Mouse (Mus musculus) hindbrain, embryonic 10.5 days (tissue): ENCODE measurements around the gene Retreg3. TPM values are rescaled to one million over a fixed set of nuclear protein-coding genes. Genes with fewer than 3 reads are reported as not detected.

Experiments
- DNase-seq: peaks from one replicate; pipeline ENCODE4 v3.0.0-alpha.2; 2017; ENCODE audit warnings: low spot score
- H3K27ac ChIP-seq: fragments of 300-500 bp; sonication (generic); 2 replicates; pipeline ENCODE4 v1.5.1; 2016; ENCODE audit warnings: mild to moderate bottlenecking, moderate library complexity
- H3K27me3 ChIP-seq: fragments of 300-500 bp; sonication (generic); 2 replicates; pipeline ENCODE4 v1.6.1; 2016; ENCODE audit warnings: mild to moderate bottlenecking; ENCODE audit not compliant: poor library complexity, insufficient read depth, severe bottlenecking
- H3K36me3 ChIP-seq: fragments of 300-500 bp; sonication (generic); 2 replicates; pipeline ENCODE4 v1.6.1; 2016; ENCODE audit warnings: mild to moderate bottlenecking, moderate library complexity
- H3K4me1 ChIP-seq: fragments of 300-500 bp; sonication (generic); replicated peaks from 2 replicates; pipeline ENCODE4 v1.6.1; 2016; ENCODE audit warnings: mild to moderate bottlenecking
- H3K4me3 ChIP-seq: fragments of 300-500 bp; sonication (generic); 2 replicates; pipeline ENCODE4 v1.5.1; 2016; ENCODE audit warnings: mild to moderate bottlenecking, moderate library complexity
- H3K9me3 ChIP-seq: fragments of 300-500 bp; sonication (generic); 2 replicates; pipeline ENCODE4 v1.6.1; 2016; ENCODE audit warnings: mild to moderate bottlenecking, moderate library complexity
- WGBS: fragments of 180-500 bp; shearing (Covaris S2); methylation state at CpG from one replicate; pipeline ENCODE4 v1.1.7; 2016; 5-methylcytosine and 5-hydroxymethylcytosine counted together
- polyA plus RNA-seq: library from polyadenylated mRNA; unstranded; fragments of >200 nt; fragmentation: Nextera tagmentation; extraction: Ambion mirVana; gene quantifications from 2 replicates; pipeline ENCODE4 v1.2.1, GENCODE M21; 2016

Retreg3 gene
- polyA plus RNA-seq, result 17.8 and 21.2 TPM in 2 replicates

DNA sequence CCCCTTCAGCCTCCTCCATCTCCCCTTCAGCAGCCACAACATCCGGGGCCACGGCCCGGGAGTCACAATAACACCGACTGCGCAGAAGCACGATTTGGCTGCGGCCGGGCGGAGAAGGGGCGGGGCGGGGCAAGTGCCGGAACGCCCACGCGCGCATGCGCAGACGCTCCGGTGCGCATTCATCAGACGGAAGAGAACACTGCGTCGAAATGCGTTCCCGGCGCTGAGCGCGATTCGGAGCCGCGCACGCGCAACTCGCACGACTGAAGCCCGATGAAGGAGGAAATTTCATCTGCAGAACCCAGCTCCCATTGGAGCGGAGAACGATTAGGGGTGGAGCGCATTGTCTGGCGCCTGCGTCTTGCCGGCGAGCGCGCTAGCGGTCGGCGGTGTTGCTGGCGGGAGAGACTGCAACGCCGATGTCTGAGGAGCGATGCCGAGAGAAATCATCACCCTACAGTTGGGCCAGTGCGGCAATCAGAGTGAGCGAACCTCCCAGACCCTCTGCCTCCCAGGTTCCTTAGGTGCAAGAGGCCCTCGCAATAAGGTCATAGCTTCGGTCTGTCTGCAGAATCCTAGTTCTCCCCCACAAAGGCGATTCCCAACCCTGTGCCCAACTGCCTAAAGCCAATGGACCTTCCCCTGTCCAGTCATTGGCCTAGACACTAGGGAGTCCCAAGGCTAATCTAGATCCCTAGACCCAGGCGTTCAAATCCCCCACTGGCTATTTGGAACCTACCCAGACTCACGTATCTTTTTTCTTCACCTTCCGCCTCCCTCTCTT, at the start of gene Retreg3, which contains the start of gene Tubg1:
Gene Retreg3, minus strand, starts transcription at position 133 of the 784 bp plus-strand sequence.
Gene Tubg1, plus strand, starts transcription at position 178 of the 784 bp plus-strand sequence.
- no peaks in the 10 kb centered on the region for H3K9me3 ChIP-seq
- under 1% methylated on average over 61 of the region's 61 CpGs for WGBS
- peak within 1 kb of the TSS; percentile 95 for H3K27ac ChIP-seq
- no peaks in the 10 kb centered on the region for H3K27me3 ChIP-seq
- peak; percentile 100 for DNase-seq
- H3K4me3 ChIP-seq, result peak within 1 kb of the TSS; percentile 95
- H3K4me1 ChIP-seq, result peaks cover 41% of the 10 kb centered on the region
- peaks cover 52% of the 10 kb centered on the region for H3K36me3 ChIP-seq

DNA sequence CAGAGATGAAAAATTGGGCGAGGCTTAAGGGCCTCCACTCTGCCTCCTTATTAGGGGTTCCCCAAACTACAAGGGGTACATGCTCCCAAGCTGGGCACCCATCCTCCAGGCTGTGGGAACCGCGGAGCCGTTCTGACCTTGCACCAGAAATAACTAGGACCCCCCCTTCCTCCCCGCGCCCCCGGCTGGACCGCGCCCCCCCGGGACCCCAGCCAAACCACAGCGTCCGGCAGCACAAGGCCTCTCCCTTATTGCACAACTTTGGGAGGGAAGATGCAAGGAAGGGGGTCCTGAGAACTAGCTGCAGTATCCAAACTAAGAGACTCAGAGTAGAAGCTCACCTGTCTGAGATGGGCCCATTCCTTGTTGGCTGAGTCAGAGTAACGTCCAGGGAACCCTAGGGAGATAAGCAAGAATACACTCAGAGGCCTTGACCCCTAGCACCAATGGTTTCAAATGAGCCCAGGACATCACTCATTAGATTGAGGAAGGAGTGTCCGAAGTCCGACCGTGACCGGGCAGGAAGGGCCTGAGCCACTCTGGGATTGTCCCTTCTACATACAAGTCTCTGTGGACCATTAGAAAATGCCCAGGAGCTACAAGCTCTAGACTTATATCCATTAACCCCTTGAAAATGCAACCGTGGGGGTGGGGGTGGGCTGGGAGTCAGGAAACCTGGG, 48.7 kb upstream of the Retreg3 start:
- Histone ChIP-seq H3K27ac (no peak overlapping the region), H3K27me3 (peaks cover 90% of the 10 kb centered on the region), H3K9me3 (no peaks in the 10 kb centered on the region), H3K4me1 (peaks cover 80% of the 10 kb centered on the region), H3K36me3 (peaks cover 31% of the 10 kb centered on the region), H3K4me3 (peak overlapping the region; percentile 66; the same call in 1 of the 2 replicates)
- WGBS, result 59% methylated on average over 18 of the region's 18 CpGs
- DNase-seq, result no peak

DNA sequence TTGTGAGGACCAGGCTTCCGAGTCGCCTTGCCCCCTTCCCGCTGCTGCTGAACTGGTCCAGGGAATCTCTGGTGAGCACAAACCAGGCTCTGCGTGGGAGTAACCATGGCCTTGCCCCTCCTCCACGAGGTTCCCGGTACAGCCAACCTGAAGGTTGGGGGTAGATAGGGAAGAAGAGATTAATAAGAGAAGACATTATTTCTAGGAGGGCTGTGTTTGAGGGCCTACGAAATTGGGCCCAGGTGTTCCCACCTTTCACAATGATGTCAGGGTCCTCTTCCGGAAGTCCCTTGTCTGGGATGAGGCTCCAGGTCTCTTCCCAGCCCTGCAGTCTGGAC, 48.2 kb upstream of the Retreg3 start:
- DNase-seq, result no peak
- H3K4me1 ChIP-seq, result peaks cover 80% of the 10 kb centered on the region

GRCm38 (mm10) chr11:101167211-101167962, 47.7 kb upstream of the Retreg3 start:
- Histone ChIP-seq H3K4me3 (no peak overlapping the region), H3K27me3 (peaks cover 91% of the 10 kb centered on the region), H3K27ac (no peak overlapping the region), H3K4me1 (peaks cover 80% of the 10 kb centered on the region), H3K36me3 (peaks cover 42% of the 10 kb centered on the region), H3K9me3 (no peaks in the 10 kb centered on the region)
- 45% methylated on average over 19 of the region's 19 CpGs for WGBS
- DNase-seq, result no peak

More for the DNA sequence above, 48.2 kb upstream of the Retreg3 start:
- no peak overlapping the region for H3K27ac ChIP-seq
- no peaks in the 10 kb centered on the region for H3K9me3 ChIP-seq
- no peak overlapping the region for H3K4me3 ChIP-seq
- WGBS, result 40% methylated on average over 8 of the region's 8 CpGs
- H3K36me3 ChIP-seq, result peaks cover 36% of the 10 kb centered on the region
- peaks cover 90% of the 10 kb centered on the region for H3K27me3 ChIP-seq

DNA sequence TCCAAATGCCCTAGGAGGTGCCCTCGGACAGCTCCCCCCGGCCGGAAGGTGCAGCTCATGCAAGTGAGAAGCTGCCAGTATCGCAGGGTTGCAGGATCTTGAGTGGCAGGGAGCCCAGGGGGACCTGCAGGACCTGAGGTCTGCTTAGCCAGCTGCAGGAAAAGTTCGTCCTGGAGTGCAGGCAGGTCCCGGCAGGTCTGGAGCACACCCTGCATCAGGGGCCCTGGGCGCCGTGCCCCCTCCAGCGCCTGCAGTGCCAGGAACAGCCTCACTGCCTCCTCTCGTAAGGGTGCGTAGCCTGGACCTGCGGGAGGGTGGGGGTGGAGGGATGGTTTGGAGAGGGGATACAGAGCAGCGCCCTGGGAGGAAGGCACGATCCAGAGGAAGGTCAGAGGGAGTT, 46.7 kb upstream of the Retreg3 start:
- WGBS, result 43% methylated on average over 14 of the region's 14 CpGs
- Histone ChIP-seq H3K27me3 (peaks cover 98% of the 10 kb centered on the region), H3K9me3 (no peaks in the 10 kb centered on the region), H3K27ac (no peak overlapping the region), H3K36me3 (peaks cover 52% of the 10 kb centered on the region), H3K4me3 (no peak overlapping the region), H3K4me1 (peaks cover 70% of the 10 kb centered on the region)
- DNase-seq, result no peak

GRCm38 (mm10) chr11:101164677-101165580, 45.2 kb upstream of the Retreg3 start:
- WGBS, result 6% methylated on average over 35 of the region's 35 CpGs
- H3K4me3 ChIP-seq, result peak overlapping the region; percentile 46
- peak; percentile 46 for DNase-seq

DNA sequence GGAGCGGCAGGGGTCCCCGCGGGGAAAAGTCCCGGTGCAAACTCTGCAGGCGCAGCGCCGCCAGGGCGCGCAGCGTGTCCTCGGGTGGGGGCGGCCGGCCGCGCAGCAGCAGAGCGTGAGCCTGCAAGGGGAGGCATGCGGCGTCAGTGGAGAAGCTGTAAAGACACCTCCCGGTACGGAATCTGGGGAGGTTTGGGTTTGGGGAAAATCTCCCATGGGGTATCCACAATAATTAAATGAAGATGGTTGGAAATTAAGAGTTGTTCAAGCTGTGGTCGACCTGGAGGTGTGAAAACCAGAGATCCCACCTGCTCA, 44.6 kb upstream of the Retreg3 start:
- 0 out of 2 replicates have a peak overlapping the region, but pooled peaks have one; percentile 40 for H3K27ac ChIP-seq
- no peak for DNase-seq
- 2% methylated on average over 21 of the region's 21 CpGs for WGBS

More at GRCm38 (mm10) chr11:101164677-101165580, 45.2 kb upstream of the Retreg3 start:
- Histone ChIP-seq H3K4me1 (peaks cover 57% of the 10 kb centered on the region), H3K9me3 (no peaks in the 10 kb centered on the region), H3K27ac (no peak overlapping the region), H3K36me3 (peaks cover 52% of the 10 kb centered on the region), H3K27me3 (peaks cover 97% of the 10 kb centered on the region)

GRCm38 (mm10) chr11:101163476-101164350, 44.0 kb upstream of the Retreg3 start:
- H3K4me1 ChIP-seq, result peaks cover 45% of the 10 kb centered on the region
- peaks cover 52% of the 10 kb centered on the region for H3K36me3 ChIP-seq
- H3K27me3 ChIP-seq, result peaks cover 88% of the 10 kb centered on the region
- H3K4me3 ChIP-seq, result peak overlapping the region; percentile 46
- 6% methylated on average over 49 of the region's 49 CpGs for WGBS
- peak overlapping the region; percentile 40; the same call in 1 of the 2 replicates for H3K27ac ChIP-seq
- DNase-seq, result no peak
- no peaks in the 10 kb centered on the region for H3K9me3 ChIP-seq

More for the DNA sequence above, 44.6 kb upstream of the Retreg3 start:
- Histone ChIP-seq H3K36me3 (peaks cover 52% of the 10 kb centered on the region), H3K27me3 (peaks cover 91% of the 10 kb centered on the region), H3K9me3 (no peaks in the 10 kb centered on the region), H3K4me3 (peak overlapping the region; percentile 46), H3K4me1 (peaks cover 51% of the 10 kb centered on the region)

GRCm38 (mm10) chr11:101162772-101163171, 43.1 kb upstream of the Retreg3 start:
- Histone ChIP-seq H3K9me3 (no peaks in the 10 kb centered on the region), H3K27ac (no peak overlapping the region), H3K4me1 (peaks cover 36% of the 10 kb centered on the region), H3K27me3 (peaks cover 87% of the 10 kb centered on the region), H3K36me3 (peaks cover 46% of the 10 kb centered on the region), H3K4me3 (no peak overlapping the region)
- no peak for DNase-seq
- WGBS, result 48% methylated on average over 5 of the region's 5 CpGs

- no peak for DNase-seq
Observed at GRCm38 (mm10) chr11:101162301-101162700, 42.6 kb upstream of the Retreg3 start.

GRCm38 (mm10) chr11:101161551-101161950, 41.9 kb upstream of the Retreg3 start:
- WGBS, result 86% methylated on average over 15 of the region's 15 CpGs
- DNase-seq, result no peak
- Histone ChIP-seq H3K27ac (no peak overlapping the region), H3K4me1 (peaks cover 31% of the 10 kb centered on the region), H3K4me3 (no peak overlapping the region), H3K9me3 (no peaks in the 10 kb centered on the region), H3K27me3 (peaks cover 85% of the 10 kb centered on the region), H3K36me3 (peaks cover 34% of the 10 kb centered on the region)

More at GRCm38 (mm10) chr11:101162301-101162700, 42.6 kb upstream of the Retreg3 start:
- WGBS, result 55% methylated on average over 5 of the region's 5 CpGs
- peaks cover 32% of the 10 kb centered on the region for H3K4me1 ChIP-seq
- no peaks in the 10 kb centered on the region for H3K9me3 ChIP-seq
- no peak overlapping the region for H3K4me3 ChIP-seq
- peaks cover 87% of the 10 kb centered on the region for H3K27me3 ChIP-seq
- no peak overlapping the region for H3K27ac ChIP-seq
- H3K36me3 ChIP-seq, result peaks cover 42% of the 10 kb centered on the region
